Mouse (Mus musculus) heart, embryonic 11.5 days (tissue): Measurements from ENCODE around the gene Gm17455. TPM values are rescaled to one million over a fixed set of nuclear protein-coding genes. Genes with fewer than 3 reads are reported as not detected.

ENCODE experiments used
- polyA plus RNA-seq: library from polyadenylated mRNA; unstranded; fragments of >200 nt; fragmentation: Nextera tagmentation; extraction: Ambion mirVana; gene quantifications from 2 replicates; pipeline ENCODE4 v1.2.1, GENCODE M21; 2014

Gene Gm17455
- polyA plus RNA-seq, 1 experiment from 2014 or later = 1.6 TPM

Other genes with a start within 250 kb of the Gm17455 start
- gene Chst3, start 180.5 kb upstream of the Gm17455 start, polyA plus RNA-seq = 0.57 and 0.73 TPM in 2 replicates
- gene Psap, start 122.1 kb upstream of the Gm17455 start, polyA plus RNA-seq = 68.5 and 78.1 TPM in 2 replicates
- 1.2 and 1.9 TPM in 2 replicates for gene Vsir, start 52.9 kb upstream of the Gm17455 start, polyA plus RNA-seq